Mouse (Mus musculus) lung, postnatal 0 days (tissue): ENCODE measurements around the gene 1700029H14Rik. TPM values are rescaled to one million over a fixed set of nuclear protein-coding genes. Genes with fewer than 3 reads are reported as not detected.

Source experiments
- ATAC-seq: fragments of 200-750 bp; cut with Nextera tagmentation; 2 replicates; pipeline ENCODE4 v1.8.0; 2017; ENCODE audit warnings: moderate library complexity
- DNase-seq: peaks from one replicate; pipeline ENCODE4 v3.0.0-alpha.2; 2016; ENCODE audit warnings: low spot score
- H3K27ac ChIP-seq: fragments of 300-500 bp; sonication (generic); 2 replicates; pipeline ENCODE4 v1.5.1; 2014; ENCODE audit warnings: antibody characterized with exemption, mild to moderate bottlenecking, low read length, mixed read lengths
- H3K27me3 ChIP-seq: fragments of 300-500 bp; sonication (generic); replicated peaks from 2 replicates; pipeline ENCODE4 v1.6.1; 2014; ENCODE audit warnings: low read length, mixed read lengths; ENCODE audit not compliant: insufficient read depth
- H3K36me3 ChIP-seq: fragments of 300-500 bp; sonication (generic); 2 replicates; pipeline ENCODE4 v1.6.1; 2014; ENCODE audit warnings: low read length, mixed read lengths; ENCODE audit not compliant: insufficient read depth
- H3K4me1 ChIP-seq: fragments of 300-500 bp; sonication (generic); 2 replicates; pipeline ENCODE4 v1.6.1; 2014; ENCODE audit warnings: antibody characterized with exemption, low read depth, low read length, mixed read lengths; ENCODE audit not compliant: insufficient read depth
- H3K4me2 ChIP-seq: fragments of 300-500 bp; sonication (generic); replicated peaks from 2 replicates; pipeline ENCODE4 v1.6.1; 2014; ENCODE audit warnings: low read depth, mild to moderate bottlenecking, low read length, moderate library complexity, mixed read lengths
- H3K4me3 ChIP-seq: fragments of 300-500 bp; sonication (generic); 2 replicates; pipeline ENCODE4 v1.5.1; 2014; ENCODE audit warnings: low read depth, low read length
- H3K9ac ChIP-seq: fragments of 300-500 bp; sonication (generic); replicated peaks from 2 replicates; pipeline ENCODE4 v1.6.1; 2014; ENCODE audit warnings: low read depth, mild to moderate bottlenecking
- H3K9me3 ChIP-seq: fragments of 300-500 bp; sonication (generic); 2 replicates; pipeline ENCODE4 v1.6.1; 2016; ENCODE audit warnings: low read length, mixed read lengths
- CTCF ChIP-seq: IDR thresholded peaks from 2 replicates; pipeline ENCODE4 v1.5.1; 2016; ENCODE audit warnings: antibody characterized with exemption, mild to moderate bottlenecking
- EP300 ChIP-seq: IDR thresholded peaks from 2 replicates; pipeline ENCODE4 v1.6.1; 2016; ENCODE audit warnings: antibody characterized with exemption, mild to moderate bottlenecking, control low read depth
- WGBS: fragments of 180-500 bp; shearing (Covaris S2); extraction: QIAGEN DNeasy Blood & Tissue Kit; methylation state at CpG from one replicate; pipeline ENCODE4 v1.1.7; 2014; 5-methylcytosine and 5-hydroxymethylcytosine counted together
- polyA plus RNA-seq: library from polyadenylated mRNA; unstranded; fragments of >200 nt; fragmentation: Nextera tagmentation; extraction: Ambion mirVana; gene quantifications from 2 replicates; pipeline ENCODE4 v1.2.1, GENCODE M21; 2015

The 1700029H14Rik gene
- polyA plus RNA-seq, 1 experiment from 2014 or later, result not detected

- TF ChIP-seq CTCF (no peak), EP300 (no peak)
- H3K4me2 ChIP-seq, result no peak overlapping the region
- no peak overlapping the region for H3K9ac ChIP-seq
- 57% methylated on average over 3 of the region's 3 CpGs for WGBS
- no peaks in the 10 kb centered on the region for H3K9me3 ChIP-seq
- no peaks in the 10 kb centered on the region for H3K27me3 ChIP-seq
- DNase-seq, result peak; percentile 36
- no peak overlapping the region for H3K4me3 ChIP-seq
- ATAC-seq, result peak; percentile 53
- no peaks in the 10 kb centered on the region for H3K36me3 ChIP-seq
- peaks cover 3% of the 10 kb centered on the region; the same call in 1 of the 2 replicates for H3K4me1 ChIP-seq
- peak overlapping the region; percentile 26; the same call in 1 of the 2 replicates for H3K27ac ChIP-seq
Measured at GRCm38 (mm10) chr8:13507284-13507937, 54.9 kb downstream of the 1700029H14Rik start.

DNA sequence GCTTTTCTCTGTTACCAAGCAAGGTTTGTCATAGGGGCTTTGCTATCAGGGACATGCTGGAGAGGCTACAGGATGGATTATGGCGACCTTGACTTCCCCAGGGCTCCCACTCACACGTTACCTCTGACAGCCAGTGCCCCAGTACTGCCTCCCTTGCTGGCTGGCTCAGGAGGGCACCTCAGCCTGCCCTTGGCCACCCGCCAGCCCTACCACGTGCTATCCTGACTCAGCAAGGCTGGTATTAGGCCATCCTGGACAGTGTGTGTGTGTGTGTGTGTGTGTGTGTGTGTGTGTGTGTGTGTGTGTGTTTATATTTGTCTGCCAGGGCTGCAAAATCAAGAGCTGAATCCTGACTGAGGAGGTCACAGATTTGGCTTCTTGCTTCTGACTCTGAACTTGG lies 55.4 kb downstream of the 1700029H14Rik start:
- Histone ChIP-seq H3K27me3 (no peaks in the 10 kb centered on the region), H3K9ac (no peak overlapping the region), H3K36me3 (no peaks in the 10 kb centered on the region), H3K4me1 (peaks cover 3% of the 10 kb centered on the region; the same call in 1 of the 2 replicates), H3K4me3 (no peak overlapping the region), H3K27ac (peak overlapping the region; percentile 26; the same call in 1 of the 2 replicates), H3K4me2 (no peak overlapping the region), H3K9me3 (no peaks in the 10 kb centered on the region)
- peak; percentile 92 for ATAC-seq
- DNase-seq, result peak; percentile 73
- 22% methylated on average over 4 of the region's 4 CpGs for WGBS
- TF ChIP-seq CTCF, result no peak
- peak; percentile 38; the same call in 1 of the 2 replicates for TF ChIP-seq EP300

- DNase-seq (peak; percentile 35), ATAC-seq (no peak; the same call in 1 of the 2 replicates)
- no peak overlapping the region for H3K9ac ChIP-seq
- H3K9me3 ChIP-seq, result no peaks in the 10 kb centered on the region
- H3K4me2 ChIP-seq, result no peak overlapping the region
- H3K4me1 ChIP-seq, result peaks cover 3% of the 10 kb centered on the region; the same call in 1 of the 2 replicates
- peak overlapping the region; percentile 12; the same call in 1 of the 2 replicates for H3K27ac ChIP-seq
- H3K36me3 ChIP-seq, result no peaks in the 10 kb centered on the region
- H3K4me3 ChIP-seq, result no peak overlapping the region
- H3K27me3 ChIP-seq, result no peaks in the 10 kb centered on the region
- TF ChIP-seq CTCF, result no peak
- TF ChIP-seq EP300, result no peak
Measured at GRCm38 (mm10) chr8:13504894-13505674, 57.2 kb downstream of the 1700029H14Rik start.

GRCm38 (mm10) chr8:13503936-13504606 lies 58.2 kb downstream of the 1700029H14Rik start:
- no peaks in the 10 kb centered on the region for H3K9me3 ChIP-seq
- DNase-seq (no peak), ATAC-seq (no peak)
- TF ChIP-seq CTCF (no peak; the same call in 1 of the 2 replicates), EP300 (no peak)
- peaks cover 3% of the 10 kb centered on the region; the same call in 1 of the 2 replicates for H3K4me1 ChIP-seq
- WGBS, result 51% methylated on average over 8 of the region's 8 CpGs
- no peak overlapping the region for H3K27ac ChIP-seq
- no peak overlapping the region for H3K9ac ChIP-seq
- no peak overlapping the region for H3K4me3 ChIP-seq
- no peak overlapping the region for H3K4me2 ChIP-seq
- no peaks in the 10 kb centered on the region for H3K36me3 ChIP-seq
- H3K27me3 ChIP-seq, result no peaks in the 10 kb centered on the region

DNA sequence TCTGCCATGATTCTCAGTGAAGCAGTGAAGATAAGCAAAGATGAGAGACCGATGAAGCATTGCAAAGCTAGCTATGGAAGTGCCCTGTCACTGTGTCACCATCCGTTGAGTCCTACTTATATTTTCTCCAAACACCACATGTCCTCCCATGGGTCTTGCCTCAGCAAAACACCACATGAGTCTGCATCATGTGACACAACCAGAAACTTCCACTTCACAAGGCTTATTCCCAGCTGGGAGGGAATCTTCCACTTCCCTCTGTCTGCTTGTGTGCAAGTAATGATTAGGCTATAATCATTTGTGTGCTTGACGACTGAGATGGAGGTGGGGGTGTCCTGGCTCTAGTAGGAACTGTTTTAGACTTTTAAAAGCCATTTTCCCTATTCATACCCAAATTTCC lies 61.0 kb downstream of the 1700029H14Rik start:
- DNase-seq (no peak), ATAC-seq (no peak)
- Histone ChIP-seq H3K27me3 (no peaks in the 10 kb centered on the region), H3K4me1 (no peaks in the 10 kb centered on the region; the same call in 1 of the 2 replicates), H3K9me3 (no peaks in the 10 kb centered on the region), H3K36me3 (no peaks in the 10 kb centered on the region), H3K9ac (no peak overlapping the region), H3K4me3 (no peak overlapping the region), H3K27ac (no peak overlapping the region), H3K4me2 (no peak overlapping the region)
- no peak for TF ChIP-seq CTCF
- no peak for TF ChIP-seq EP300
- WGBS, result 80% methylated on average over 3 of the region's 3 CpGs

Other genes starting within 250 kb of the 1700029H14Rik start
- 45.4 and 50.2 TPM in 2 replicates for gene Tfdp1, start 223.7 kb downstream of the 1700029H14Rik start, polyA plus RNA-seq
- gene Atp4b, start 165.6 kb downstream of the 1700029H14Rik start, polyA plus RNA-seq, result not detected in 2 replicates
- not detected in 2 replicates for gene Grk1, start 157.4 kb downstream of the 1700029H14Rik start, polyA plus RNA-seq
- gene Tmem255b, start 127.3 kb downstream of the 1700029H14Rik start, polyA plus RNA-seq, result 0.57 and 1.2 TPM in 2 replicates
- 177 and 201 TPM in 2 replicates for gene Gas6, start 68.0 kb downstream of the 1700029H14Rik start, polyA plus RNA-seq
- gene Rasa3, start 115.1 kb upstream of the 1700029H14Rik start, polyA plus RNA-seq, result 28.5 and 28.6 TPM in 2 replicates
- gene Cfap97d2, start 143.4 kb upstream of the 1700029H14Rik start, polyA plus RNA-seq, result 0.81 and 1.1 TPM in 2 replicates
- 86.4 and 86.8 TPM in 2 replicates for gene Cdc16, start 195.2 kb upstream of the 1700029H14Rik start, polyA plus RNA-seq
- gene Upf3a, start 223.2 kb upstream of the 1700029H14Rik start, polyA plus RNA-seq, result 42.1 and 43.9 TPM in 2 replicates